Mouse (Mus musculus) urinary bladder, adult 2 months (tissue): Measurements from ENCODE around the gene Sh3d19. TPM values are rescaled to one million over a fixed set of nuclear protein-coding genes. Genes with fewer than 3 reads are reported as not detected.
"Not testable (repeated sequence)": the region's sequence is repeated elsewhere in the genome, so short reads cannot be mapped to it uniquely, and the experiment has no call there.

Experiments
- DNase-seq: peaks from one replicate; pipeline ENCODE4 v3.0.0; 2022; ENCODE audit warnings: low spot score
- polyA plus RNA-seq: library from polyadenylated mRNA; depleted of rRNA; stranded (reverse); fragments of >200 nt; gene quantifications from 2 replicates; pipeline ENCODE4 v1.2.3, GENCODE M21; 2012

The Sh3d19 gene
- polyA plus RNA-seq, 1 experiment = 103 TPM

- no peak for DNase-seq
Observed at GRCm38 (mm10) chr3:86093907-86094306, 123.0 kb downstream of the Sh3d19 start.

DNA sequence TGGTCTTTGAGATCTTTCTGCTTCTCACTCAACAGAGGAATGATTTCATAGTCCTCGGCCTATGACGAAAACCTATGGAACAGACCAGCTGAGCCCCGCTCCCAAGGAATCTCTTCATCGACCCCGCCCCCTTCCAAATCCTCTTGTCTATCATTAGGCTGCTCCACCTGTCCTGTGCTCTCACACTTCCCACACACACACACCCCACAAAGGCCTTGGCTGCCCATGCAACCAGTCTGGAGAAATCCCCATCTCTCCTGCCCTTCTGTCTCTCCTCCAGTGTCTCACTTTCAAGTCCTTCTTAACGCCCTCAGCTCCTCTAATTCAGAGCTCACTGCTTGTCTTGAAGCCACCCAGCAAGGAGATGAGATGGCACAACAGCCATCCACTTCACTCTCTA lies 131.0 kb downstream of the Sh3d19 start:
- no peak for DNase-seq

DNA sequence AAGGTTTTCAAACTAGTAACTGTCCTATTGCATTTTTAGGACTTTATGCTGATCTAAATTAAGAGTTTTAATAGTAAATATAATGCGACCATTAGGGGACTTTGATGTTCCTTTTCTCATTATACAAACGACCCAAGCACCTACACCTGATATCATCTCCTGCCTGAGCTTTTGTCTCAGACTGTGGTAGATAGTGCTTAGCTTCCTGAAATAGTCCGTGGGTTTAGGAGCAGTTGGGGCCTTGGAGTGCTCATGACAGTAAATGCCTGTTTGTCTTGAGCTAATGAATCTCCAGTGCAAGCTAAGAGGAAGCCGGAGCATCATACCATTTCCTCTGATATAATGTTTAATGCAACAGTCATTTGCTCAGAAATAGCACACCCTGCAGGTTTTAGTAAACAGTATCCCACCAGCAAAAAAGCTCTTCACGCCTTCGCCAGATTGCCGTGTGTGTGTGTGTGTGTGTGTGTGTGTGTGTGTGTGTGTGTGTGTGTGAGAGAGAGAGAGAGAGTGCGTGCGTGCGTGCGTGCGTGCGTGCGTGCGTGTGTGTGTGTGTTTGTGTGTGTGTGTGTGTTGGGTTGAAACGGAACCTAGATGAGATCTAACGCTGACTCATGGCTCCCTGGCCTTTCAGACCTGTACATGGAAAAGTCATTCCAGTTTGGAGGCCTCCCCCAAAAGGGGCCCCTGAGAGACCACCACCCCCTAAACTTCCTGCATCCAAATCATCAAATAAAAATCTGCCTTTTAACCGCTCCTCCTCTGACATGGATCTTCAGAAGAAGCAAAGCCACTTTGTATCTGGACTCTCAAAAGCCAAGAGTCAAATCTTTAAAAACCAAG lies 132.8 kb downstream of the Sh3d19 start:
- DNase-seq = no peak

DNA sequence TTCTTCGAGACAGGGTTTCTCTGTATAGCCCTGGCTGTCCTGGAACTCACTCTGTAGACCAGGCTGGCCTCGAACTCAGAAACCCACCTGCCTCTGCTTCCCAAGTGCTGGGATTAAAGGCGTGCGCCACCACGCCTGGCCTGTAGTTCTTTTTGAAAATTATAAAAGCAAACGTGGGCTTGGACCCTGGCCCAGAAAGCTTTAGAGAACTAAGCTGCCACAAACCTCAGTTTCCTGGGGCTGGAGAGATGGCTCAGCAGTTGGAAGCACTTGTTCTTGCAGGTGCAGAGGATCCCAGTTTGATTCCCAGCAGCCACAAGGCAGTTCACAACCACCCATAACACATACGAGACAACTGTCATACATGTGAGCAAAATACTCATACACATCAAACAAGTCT lies 133.5 kb downstream of the Sh3d19 start:
- not testable (repeated sequence) for DNase-seq

DNA sequence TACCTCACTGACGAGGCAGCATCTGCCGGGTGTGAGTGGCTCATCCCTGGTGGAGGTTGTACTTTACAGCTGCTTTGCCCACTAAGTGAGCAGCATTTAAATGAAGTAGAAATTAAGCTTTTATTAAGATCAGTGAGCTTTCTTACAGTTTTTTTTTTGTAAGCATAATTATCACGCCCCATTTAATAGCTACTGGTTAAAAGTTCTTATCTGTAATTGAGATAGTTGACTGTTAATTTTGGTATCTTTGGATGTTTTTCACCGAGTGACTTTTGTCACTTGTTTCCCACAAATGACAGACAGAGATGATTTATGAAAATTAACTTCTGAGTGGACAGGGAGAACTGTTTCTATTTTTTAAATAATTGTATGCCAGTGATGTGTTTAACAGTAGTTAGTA lies 134.0 kb downstream of the Sh3d19 start:
- no peak for DNase-seq

DNA sequence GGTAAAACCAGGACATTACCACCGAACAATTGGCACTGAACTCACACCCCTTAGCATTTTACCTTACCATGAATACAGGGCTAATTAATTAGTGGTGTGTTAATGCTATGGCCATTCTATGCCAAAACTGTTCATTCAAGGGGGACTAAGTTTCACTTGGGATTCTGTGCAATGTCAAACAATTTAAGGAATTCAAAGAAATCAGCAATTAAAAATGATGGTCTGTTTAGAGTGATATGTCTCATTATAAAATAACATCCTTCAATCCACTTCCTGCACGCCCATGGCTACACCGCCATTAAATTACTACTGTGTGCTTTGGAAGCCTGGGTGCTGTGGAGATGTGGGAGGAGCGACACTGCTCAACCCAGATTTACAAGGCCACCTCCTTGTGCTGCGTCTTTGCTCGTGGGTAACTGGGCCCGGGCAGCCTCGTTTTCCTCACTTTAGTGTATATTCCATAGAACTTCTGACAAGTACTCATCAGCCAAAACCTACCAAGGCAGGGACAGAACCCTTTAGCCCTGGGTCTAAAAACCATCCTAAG lies 135.2 kb downstream of the Sh3d19 start:
- no peak for DNase-seq

DNA sequence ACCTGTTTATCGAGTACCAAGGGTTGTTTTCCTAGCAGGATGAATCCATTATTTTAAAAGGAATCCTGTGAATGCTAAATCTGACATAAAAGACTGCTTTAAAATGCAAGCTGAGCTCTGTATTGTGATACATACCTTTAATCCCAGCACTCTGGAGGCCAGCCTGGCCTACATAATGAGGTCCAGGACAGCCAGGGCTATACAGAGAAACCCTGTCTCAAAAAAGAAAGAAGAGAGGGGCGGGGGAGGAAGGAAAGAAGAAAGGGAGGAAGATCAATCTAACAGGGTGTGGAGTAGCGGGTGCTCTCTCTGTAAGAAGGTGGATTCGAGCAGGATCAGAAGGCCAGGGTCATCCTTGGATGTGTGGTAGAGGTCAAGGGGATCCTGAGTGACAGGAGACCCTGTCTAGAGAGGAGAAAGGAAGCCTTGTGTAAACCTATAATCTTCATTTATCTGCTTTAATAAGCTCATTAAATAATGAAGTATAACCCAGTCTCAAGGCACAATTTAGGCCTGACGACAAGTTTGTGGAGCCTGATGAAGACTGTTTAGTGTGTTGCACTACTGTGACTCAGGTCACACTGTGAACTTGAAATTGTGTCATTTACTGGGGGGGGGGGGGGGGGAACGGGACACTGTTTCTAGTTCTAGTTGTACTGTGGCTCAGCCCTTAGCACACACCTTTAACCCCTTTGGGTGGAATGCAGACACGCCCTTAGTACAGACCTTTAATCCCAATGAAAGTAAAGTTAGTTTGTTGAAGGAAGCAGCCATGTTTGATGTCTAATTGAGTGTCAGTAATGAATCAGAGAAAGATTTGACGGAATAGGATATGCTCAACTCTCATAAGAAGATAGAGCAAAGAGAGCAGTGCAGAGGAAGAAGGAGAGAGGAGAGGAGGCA lies 137.0 kb downstream of the Sh3d19 start:
- no peak for DNase-seq

- DNase-seq = no peak
Observed at GRCm38 (mm10) chr3:86108576-86108975, 137.7 kb downstream of the Sh3d19 start.

DNA sequence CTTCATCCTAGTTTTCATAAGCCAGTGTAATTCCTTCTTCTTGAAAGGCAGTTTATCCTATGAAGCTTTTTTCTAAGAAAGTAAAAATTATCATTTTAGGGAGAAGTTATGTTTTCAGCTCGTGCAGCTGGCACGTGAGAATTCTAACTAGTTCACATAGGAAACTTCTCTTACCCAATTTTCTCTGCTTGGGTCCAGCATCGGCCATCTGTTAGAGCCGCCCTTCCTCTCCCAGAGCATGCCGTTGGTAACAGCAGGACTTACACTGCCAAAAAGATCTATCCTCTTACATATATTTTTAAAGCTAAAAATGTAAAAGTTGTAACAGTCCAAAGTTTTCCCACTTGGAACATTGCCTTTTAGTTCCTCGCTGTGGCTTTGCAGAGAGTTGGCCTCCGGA lies 138.2 kb downstream of the Sh3d19 start:
- no peak for DNase-seq

DNA sequence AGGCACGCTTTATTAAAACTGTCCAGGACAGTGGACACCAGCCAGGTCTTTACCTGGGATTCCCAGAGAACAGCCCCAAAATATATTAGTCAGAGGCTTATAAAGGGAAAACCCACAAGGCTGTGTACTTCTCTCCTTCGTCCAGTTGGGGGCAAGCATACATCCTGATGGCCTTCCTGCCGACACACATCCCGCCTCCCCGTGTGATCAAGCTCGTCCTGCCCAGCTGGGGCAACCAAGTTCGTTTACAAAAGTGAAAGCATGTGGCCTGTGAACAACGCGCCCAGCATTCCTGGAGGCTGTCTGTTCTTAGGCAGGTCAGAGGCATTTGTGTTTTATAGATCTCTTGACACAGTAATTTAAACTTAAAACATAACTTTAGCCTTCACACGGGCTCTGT lies 139.2 kb downstream of the Sh3d19 start:
- no peak for DNase-seq

DNA sequence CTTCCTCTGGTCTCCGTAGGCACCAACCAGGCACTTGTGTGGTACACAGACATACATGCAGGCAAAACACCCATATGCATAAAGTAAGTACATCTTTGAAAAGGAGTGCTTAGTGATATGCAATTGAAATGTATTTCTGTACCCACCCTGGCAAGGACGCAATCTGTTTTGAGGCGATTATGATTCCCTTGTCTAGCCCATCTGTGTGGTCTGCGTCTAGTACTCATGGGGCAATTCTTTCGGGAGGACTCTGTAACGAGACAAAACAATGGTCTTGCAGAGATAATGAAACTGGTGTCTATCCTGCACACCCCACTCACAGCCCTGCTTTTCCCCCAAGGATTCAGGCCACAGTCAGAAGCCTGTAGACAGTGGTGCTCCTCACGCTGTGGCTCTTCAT lies 141.9 kb downstream of the Sh3d19 start:
- no peak for DNase-seq

- no peak for DNase-seq
Observed at GRCm38 (mm10) chr3:86114659-86115338, 143.9 kb downstream of the Sh3d19 start.

DNA sequence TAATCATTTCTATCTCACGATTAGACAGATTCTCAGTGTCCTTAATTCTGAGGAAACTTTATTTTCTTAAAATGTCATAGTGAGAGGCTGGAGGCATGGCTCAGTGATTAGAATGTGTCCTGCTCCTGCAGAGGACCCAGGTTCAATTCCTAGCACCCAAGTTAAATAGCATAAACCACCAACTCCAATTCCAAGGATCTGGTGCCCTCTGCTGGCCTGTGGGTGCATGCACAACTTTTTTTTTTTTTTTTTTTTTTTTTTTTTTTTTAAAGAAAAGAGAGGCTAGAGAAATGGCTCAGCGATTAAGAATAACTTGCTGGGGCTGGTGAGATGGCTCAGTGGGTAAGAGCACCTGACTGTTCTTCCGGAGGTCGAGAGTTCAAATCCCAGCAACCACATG lies 146.0 kb downstream of the Sh3d19 start:
- no peak for DNase-seq

DNA sequence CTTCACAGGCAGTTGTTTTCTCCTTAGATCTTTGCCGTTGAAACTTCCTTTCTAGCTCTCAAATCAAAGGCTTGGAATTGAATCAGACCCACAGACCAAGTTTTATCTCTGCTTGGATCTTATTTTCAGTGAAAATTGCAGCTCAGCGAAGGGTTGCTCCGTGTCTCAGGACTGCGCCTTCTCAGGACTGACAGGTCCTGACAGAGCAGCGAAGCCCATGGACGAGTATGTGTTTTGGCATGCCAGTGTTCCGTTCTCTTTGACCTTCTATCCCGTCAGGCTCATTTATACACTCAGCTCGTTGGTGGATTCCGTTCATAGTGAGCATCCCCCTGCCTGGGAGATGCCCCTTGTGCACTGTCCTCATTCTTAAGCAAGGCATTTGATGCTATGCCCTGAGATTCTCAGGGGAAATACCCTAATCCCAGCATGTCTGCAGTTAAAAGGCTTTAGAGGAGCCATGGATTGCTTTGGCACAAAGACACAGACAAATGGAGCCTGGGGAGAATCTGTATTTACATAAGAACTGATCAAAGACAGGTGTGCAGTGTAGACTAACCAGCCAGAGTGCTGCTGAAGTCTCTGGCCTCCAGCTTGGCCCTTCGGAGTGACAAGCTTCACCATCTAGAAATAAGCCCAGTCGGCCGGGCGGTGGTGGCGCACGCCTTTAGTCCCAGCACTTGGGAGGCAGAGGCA lies 148.5 kb downstream of the Sh3d19 start:
- no peak for DNase-seq

GRCm38 (mm10) chr3:86122156-86122555 lies 151.2 kb downstream of the Sh3d19 start:
- DNase-seq = no peak

GRCm38 (mm10) chr3:86123251-86123746 lies 152.4 kb downstream of the Sh3d19 start:
- DNase-seq = no peak

DNA sequence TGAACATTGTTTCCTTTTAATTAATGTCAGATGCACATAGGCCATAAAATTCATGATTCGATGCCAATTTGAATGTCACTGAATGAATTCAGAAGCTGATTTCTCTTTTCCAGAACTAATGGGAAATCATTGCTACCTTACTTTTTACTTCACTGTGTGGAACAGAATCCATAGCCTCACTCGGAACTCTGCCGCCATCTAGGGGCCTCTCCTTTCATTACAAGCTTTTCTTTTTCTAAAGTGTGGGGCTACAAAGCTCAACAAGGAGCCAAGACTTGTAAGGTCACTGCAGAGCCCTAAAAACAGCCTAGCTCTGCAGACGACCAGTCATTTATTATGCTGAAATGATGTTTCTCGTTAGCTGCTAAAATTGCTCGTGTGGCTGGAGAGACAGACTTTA lies 158.8 kb downstream of the Sh3d19 start:
- DNase-seq = no peak

GRCm38 (mm10) chr3:86134939-86135638 lies 164.2 kb downstream of the Sh3d19 start:
- no peak for DNase-seq

GRCm38 (mm10) chr3:86135886-86136563 lies 165.1 kb downstream of the Sh3d19 start:
- DNase-seq = no peak
